Mouse (Mus musculus): Measurements from ENCODE around the gene Usp54.
"Not testable (repeated sequence)": the region's sequence is repeated elsewhere in the genome, so short reads cannot be mapped to it uniquely, and the experiment has no call there.

Gene Usp54

GRCm38 (mm10) chr14:20654690-20655421, 14.0 kb upstream of the Usp54 start:
- no peak for DNase-seq

- DNase-seq: no peak
Measured at GRCm38 (mm10) chr14:20651722-20652256, 10.9 kb upstream of the Usp54 start.

GRCm38 (mm10) chr14:20651000-20651399, 10.1 kb upstream of the Usp54 start:
- no peak for DNase-seq

- no peak for DNase-seq
Measured at GRCm38 (mm10) chr14:20646381-20646780, 5.5 kb upstream of the Usp54 start.

GRCm38 (mm10) chr14:20645547-20645946, 4.7 kb upstream of the Usp54 start:
- no peak for DNase-seq

GRCm38 (mm10) chr14:20641438-20641875, 594 bp upstream of the Usp54 start:
- no peak for DNase-seq

GRCm38 (mm10) chr14:20639918-20640619, 794 bp downstream of the Usp54 start:
- peak; percentile 29 for DNase-seq

- no peak for DNase-seq
Measured at GRCm38 (mm10) chr14:20638702-20639101, 2.2 kb downstream of the Usp54 start.

- no peak for DNase-seq
Measured at GRCm38 (mm10) chr14:20637818-20638574, 2.9 kb downstream of the Usp54 start.

- DNase-seq: not testable (repeated sequence)
Measured at GRCm38 (mm10) chr14:20636968-20637367, 3.9 kb downstream of the Usp54 start.

GRCm38 (mm10) chr14:20635546-20635945, 5.3 kb downstream of the Usp54 start:
- no peak for DNase-seq

- no peak for DNase-seq
Measured at GRCm38 (mm10) chr14:20631253-20631652, 9.6 kb downstream of the Usp54 start.

GRCm38 (mm10) chr14:20626971-20627370, 13.9 kb downstream of the Usp54 start:
- peak; percentile 17 for DNase-seq

GRCm38 (mm10) chr14:20626447-20626846, 14.4 kb downstream of the Usp54 start:
- DNase-seq: no peak

- no peak for DNase-seq
Measured at GRCm38 (mm10) chr14:20622907-20623306, 18.0 kb downstream of the Usp54 start.

- no peak for DNase-seq
Measured at GRCm38 (mm10) chr14:20622412-20622811, 18.5 kb downstream of the Usp54 start.

- DNase-seq: no peak
Measured at GRCm38 (mm10) chr14:20621903-20622302, 19.0 kb downstream of the Usp54 start.

- DNase-seq: no peak
Measured at GRCm38 (mm10) chr14:20619131-20619530, 21.7 kb downstream of the Usp54 start.

- no peak for DNase-seq
Measured at GRCm38 (mm10) chr14:20618211-20618610, 22.7 kb downstream of the Usp54 start.

GRCm38 (mm10) chr14:20616421-20616820, 24.4 kb downstream of the Usp54 start:
- DNase-seq: no peak

GRCm38 (mm10) chr14:20615075-20615474, 25.8 kb downstream of the Usp54 start:
- no peak for DNase-seq

GRCm38 (mm10) chr14:20612820-20613219, 28.0 kb downstream of the Usp54 start:
- DNase-seq: no peak

- no peak for DNase-seq
Measured at GRCm38 (mm10) chr14:20610146-20610545, 30.7 kb downstream of the Usp54 start.

All from cerebellum, adult 11 months (tissue).